Mouse (Mus musculus) limb, embryonic 14.5 days (tissue): Measurements from ENCODE around the gene Ikbip. TPM values are rescaled to one million over a fixed set of nuclear protein-coding genes. Genes with fewer than 3 reads are reported as not detected.

Experiments
- ATAC-seq: fragments of 200-750 bp; cut with Nextera tagmentation; 2 replicates; pipeline ENCODE4 v1.8.0; 2017; ENCODE audit warnings: low read depth, moderate number of reproducible peaks, moderate TSS enrichment; ENCODE audit not compliant: low FRiP score
- DNase-seq: peaks from one replicate; pipeline ENCODE4 v3.0.0-alpha.2; 2015; ENCODE audit warnings: low spot score
- H3K27ac ChIP-seq: fragments of 300-500 bp; sonication (generic); replicated peaks from 2 replicates; pipeline ENCODE4 v1.5.1; 2014; ENCODE audit warnings: low read depth, mild to moderate bottlenecking, low read length, moderate library complexity, mixed read lengths
- H3K27me3 ChIP-seq: fragments of 300-500 bp; sonication (generic); 2 replicates; pipeline ENCODE4 v1.6.1; 2014; ENCODE audit warnings: low read length, mixed read lengths; ENCODE audit not compliant: control insufficient read depth, insufficient read depth
- H3K36me3 ChIP-seq: fragments of 300-500 bp; sonication (generic); 2 replicates; pipeline ENCODE4 v1.6.1; 2014; ENCODE audit warnings: mild to moderate bottlenecking, low read length, moderate library complexity, mixed read lengths; ENCODE audit not compliant: control insufficient read depth, insufficient read depth
- H3K4me1 ChIP-seq: fragments of 300-500 bp; sonication (generic); 2 replicates; pipeline ENCODE4 v1.6.1; 2014; ENCODE audit warnings: antibody characterized with exemption, low read length, mixed read lengths; ENCODE audit not compliant: control insufficient read depth, insufficient read depth
- H3K4me2 ChIP-seq: fragments of 300-500 bp; sonication (generic); replicated peaks from 2 replicates; pipeline ENCODE4 v1.6.1; 2014; ENCODE audit warnings: low read depth, mild to moderate bottlenecking, low read length, moderate library complexity; ENCODE audit not compliant: severe bottlenecking
- H3K4me3 ChIP-seq: fragments of 300-500 bp; sonication (generic); replicated peaks from 2 replicates; pipeline ENCODE4 v1.5.1; 2014; ENCODE audit warnings: low read length
- H3K9ac ChIP-seq: fragments of 300-500 bp; sonication (generic); 2 replicates; pipeline ENCODE4 v1.6.1; 2014; ENCODE audit warnings: mild to moderate bottlenecking, low read depth, low read length, moderate library complexity; ENCODE audit not compliant: severe bottlenecking
- H3K9me3 ChIP-seq: fragments of 300-500 bp; sonication (generic); 2 replicates; pipeline ENCODE4 v1.6.1; 2016; ENCODE audit warnings: low read length; ENCODE audit not compliant: control insufficient read depth
- POLR2A ChIP-seq: fragments of 200-500 bp; IDR thresholded peaks from 2 replicates; pipeline ENCODE4 v1.8.0; 2012; ENCODE audit warnings: inconsistent platforms, mild to moderate bottlenecking, moderate library complexity, borderline replicate concordance; ENCODE audit not compliant: insufficient read depth, insufficient read length; ENCODE audit errors: extremely low read depth
- WGBS: fragments of 180-500 bp; shearing (Covaris S2); extraction: QIAGEN DNeasy Blood & Tissue Kit; methylation state at CpG from one replicate; pipeline ENCODE4 v1.1.7; 2014; 5-methylcytosine and 5-hydroxymethylcytosine counted together
- polyA plus RNA-seq, 2 experiments: library from polyadenylated mRNA; depleted of rRNA in 1 of 2; stranded (reverse) in 1 of 2; unstranded in 1 of 2; fragments of >200 nt; fragmentation: Nextera tagmentation in 1 of 2; extraction: Ambion mirVana in 1 of 2; gene quantifications; 2 replicates each; pipeline versions ENCODE4 v1.2.1 to v1.2.3; 2012 to 2014

Ikbip gene
- polyA plus RNA-seq, 2 experiments, result 54.5 to 79.2 TPM

DNA sequence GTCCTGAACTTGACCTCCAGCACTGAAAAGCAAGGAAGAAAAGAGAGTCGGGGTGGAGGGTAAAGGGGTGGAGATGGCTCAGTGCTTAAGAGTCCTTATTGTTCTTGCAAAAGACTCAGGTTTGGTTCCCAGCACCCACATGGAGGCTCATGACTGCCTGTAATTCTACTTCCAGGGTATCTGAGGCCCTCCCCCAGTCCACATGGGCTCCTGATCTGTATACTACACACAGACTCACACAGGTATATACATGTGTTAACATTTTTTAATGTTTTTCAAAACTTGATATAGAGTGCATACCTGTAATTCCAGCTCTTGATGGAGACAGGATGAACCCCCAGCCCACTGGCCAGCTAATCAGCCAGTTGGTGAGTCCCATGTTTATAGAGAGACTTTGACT is 17.4 kb downstream of the Ikbip start:
- Histone ChIP-seq H3K27ac (no peak overlapping the region), H3K36me3 (peaks cover 55% of the 10 kb centered on the region), H3K4me3 (no peak overlapping the region), H3K4me2 (no peak overlapping the region), H3K4me1 (no peaks in the 10 kb centered on the region), H3K27me3 (no peaks in the 10 kb centered on the region), H3K9ac (no peak overlapping the region), H3K9me3 (peaks cover 5% of the 10 kb centered on the region; the same call in 1 of the 2 replicates)
- DNase-seq (no peak), ATAC-seq (no peak)
- 92% methylated on average over 1 of the region's 1 CpGs for WGBS
- TF ChIP-seq POLR2A, result no peak

DNA sequence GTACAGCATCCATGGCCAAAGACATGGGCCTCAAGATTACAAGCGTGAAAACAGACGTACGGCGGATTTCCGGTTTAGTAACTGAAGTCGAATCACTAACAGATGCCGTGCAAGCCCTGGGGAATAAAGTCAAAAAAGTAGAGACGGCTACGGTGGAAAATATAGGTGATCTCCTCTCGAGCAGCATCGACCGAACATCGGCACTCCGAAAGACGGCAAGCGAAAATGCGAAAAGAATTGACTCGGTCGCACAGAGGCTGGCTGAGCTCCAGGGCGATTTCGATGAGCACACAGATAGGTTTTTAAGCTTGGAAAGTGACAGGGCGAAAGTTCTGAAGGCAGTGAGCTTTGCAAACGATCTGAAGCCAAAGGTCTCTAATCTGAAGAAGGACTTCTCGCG is 19.2 kb downstream of the Ikbip start:
- 89% methylated on average over 25 of the region's 25 CpGs for WGBS
- Histone ChIP-seq H3K4me3 (no peak overlapping the region), H3K9ac (no peak overlapping the region), H3K4me2 (no peak overlapping the region), H3K36me3 (peaks cover 44% of the 10 kb centered on the region), H3K27me3 (no peaks in the 10 kb centered on the region), H3K27ac (no peak overlapping the region), H3K4me1 (no peaks in the 10 kb centered on the region), H3K9me3 (peaks cover 5% of the 10 kb centered on the region; the same call in 1 of the 2 replicates)
- DNase-seq (no peak), ATAC-seq (no peak)
- no peak for TF ChIP-seq POLR2A

DNA sequence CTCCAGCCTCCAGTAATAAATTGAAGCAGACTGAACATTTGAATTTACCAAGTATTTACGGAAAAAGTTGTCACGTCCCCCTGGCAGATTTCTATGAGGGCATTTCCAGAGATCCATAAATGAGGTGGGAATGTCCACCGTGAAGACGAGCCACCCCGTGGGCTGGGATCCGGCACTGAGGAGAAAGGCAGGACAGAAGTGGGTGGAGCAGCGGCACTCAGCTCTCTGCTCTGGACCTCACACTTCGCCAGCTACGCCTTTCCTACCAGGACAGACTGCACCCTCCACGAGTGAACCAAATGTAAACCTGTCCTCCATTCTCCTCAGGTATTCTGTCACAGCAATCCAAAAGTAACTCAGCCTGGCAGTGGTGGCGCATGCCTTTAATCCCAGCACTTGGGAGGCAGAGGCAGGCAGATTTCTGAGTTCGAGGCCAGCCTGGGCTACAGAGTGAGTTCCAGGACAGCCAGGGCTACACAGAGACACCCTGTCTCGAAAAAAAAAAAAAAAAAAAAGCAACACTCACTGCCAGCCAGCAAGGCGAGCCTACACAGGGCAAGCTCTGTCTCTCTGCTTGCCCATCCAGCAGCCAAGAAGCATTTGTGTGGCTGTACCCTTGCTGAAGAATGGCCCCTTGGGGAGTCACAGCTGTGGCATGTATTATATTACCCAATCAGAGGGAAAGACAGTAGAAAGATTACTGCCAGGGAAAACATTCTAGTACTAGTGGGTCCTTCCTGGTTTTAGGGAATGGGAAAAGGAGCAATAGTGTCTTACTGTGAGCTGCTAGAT is 20.3 kb downstream of the Ikbip start:
- no peak for DNase-seq
- WGBS, result 86% methylated on average over 14 of the region's 14 CpGs
- ATAC-seq, result 0 out of 2 replicates have a peak, but pooled peaks have one; percentile 34

DNA sequence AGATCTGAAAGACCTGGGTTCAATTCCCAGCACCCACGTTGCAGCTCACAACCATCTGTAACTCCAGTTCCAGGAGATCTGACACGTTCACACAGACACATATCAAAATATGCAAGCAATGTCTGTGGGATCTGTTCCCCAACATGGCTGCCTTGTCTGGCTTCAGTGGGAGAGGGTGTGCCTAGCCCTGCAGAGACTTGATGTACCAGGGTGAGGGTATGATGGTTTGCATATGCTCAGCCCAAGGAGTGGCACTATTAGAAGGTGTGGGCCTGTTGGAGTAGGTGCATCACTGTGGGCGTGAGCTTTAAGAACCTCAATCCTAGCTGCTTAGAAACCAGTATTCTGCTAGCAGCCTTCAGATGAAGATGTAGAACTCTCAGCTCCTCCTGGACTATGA is 23.2 kb downstream of the Ikbip start:
- H3K27ac ChIP-seq, result no peak overlapping the region
- H3K9me3 ChIP-seq, result peaks cover 12% of the 10 kb centered on the region
- no peak overlapping the region for H3K4me2 ChIP-seq
- ATAC-seq (no peak), DNase-seq (no peak)
- 77% methylated on average over 3 of the region's 3 CpGs for WGBS
- H3K9ac ChIP-seq, result no peak overlapping the region
- TF ChIP-seq POLR2A, result no peak
- no peaks in the 10 kb centered on the region for H3K27me3 ChIP-seq
- H3K4me1 ChIP-seq, result no peaks in the 10 kb centered on the region
- H3K4me3 ChIP-seq, result no peak overlapping the region
- H3K36me3 ChIP-seq, result peaks cover 17% of the 10 kb centered on the region

More for the DNA sequence above, 20.3 kb downstream of the Ikbip start:
- H3K27ac ChIP-seq, result no peak overlapping the region
- no peak overlapping the region for H3K4me3 ChIP-seq
- no peak for TF ChIP-seq POLR2A
- H3K4me2 ChIP-seq, result no peak overlapping the region
- no peaks in the 10 kb centered on the region for H3K4me1 ChIP-seq
- H3K27me3 ChIP-seq, result no peaks in the 10 kb centered on the region
- peaks cover 5% of the 10 kb centered on the region; the same call in 1 of the 2 replicates for H3K9me3 ChIP-seq
- no peak overlapping the region for H3K9ac ChIP-seq
- peaks cover 35% of the 10 kb centered on the region for H3K36me3 ChIP-seq

DNA sequence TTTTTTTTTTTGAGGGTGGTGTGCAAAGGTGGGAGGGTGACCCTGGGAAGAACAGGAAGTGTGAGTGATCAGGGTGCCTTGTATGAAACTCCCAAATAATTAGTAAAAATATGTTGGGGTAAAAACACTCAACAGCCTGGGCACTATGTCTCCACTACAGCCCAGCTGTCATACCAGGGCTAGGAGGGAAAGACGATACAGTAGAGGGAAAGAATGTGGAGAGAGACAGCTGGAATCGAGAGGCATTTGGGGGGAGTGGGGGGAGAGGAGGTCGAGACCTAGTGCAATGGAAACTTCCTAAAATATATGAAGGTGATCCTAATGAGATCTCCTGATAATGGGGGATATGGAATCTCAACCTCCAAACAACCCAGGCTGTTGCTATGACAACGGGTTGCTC is 27.1 kb downstream of the Ikbip start:
- Histone ChIP-seq H3K4me1 (no peaks in the 10 kb centered on the region), H3K36me3 (peaks cover 22% of the 10 kb centered on the region), H3K27ac (no peak overlapping the region), H3K4me3 (no peak overlapping the region), H3K9me3 (peaks cover 14% of the 10 kb centered on the region; the same call in 1 of the 2 replicates), H3K27me3 (no peaks in the 10 kb centered on the region), H3K9ac (no peak overlapping the region), H3K4me2 (no peak overlapping the region)
- 61% methylated on average over 4 of the region's 4 CpGs for WGBS
- ATAC-seq (peak; percentile 66), DNase-seq (no peak)
- TF ChIP-seq POLR2A, result no peak
